Comparison of ENCODE assay signal across 9 mouse cellular contexts in the genomic region with DNA sequence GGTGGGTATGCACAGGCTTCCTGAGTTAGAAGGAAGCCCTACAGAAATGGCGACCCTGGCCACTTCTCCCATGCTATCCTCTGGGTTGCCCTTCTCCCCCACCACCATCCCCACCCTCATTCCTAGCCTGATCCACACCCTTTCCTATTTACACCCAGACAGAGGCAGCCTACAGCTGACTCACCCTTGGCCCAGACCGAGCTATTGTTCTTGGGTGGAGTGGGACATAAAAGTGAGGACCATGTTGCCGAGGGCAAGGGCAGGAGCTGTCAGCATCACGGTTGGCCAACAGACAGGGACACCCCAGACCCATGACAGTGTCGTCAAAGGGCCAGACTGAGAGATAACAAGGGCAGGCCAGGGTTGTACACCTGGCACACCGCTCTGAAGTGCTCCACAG. TPM values are rescaled to one million over a fixed set of nuclear protein-coding genes. Genes with fewer than 3 reads are reported as not detected.
DNase-seq lines count a peak whose midpoint lies in the region; ATAC-seq lines count a peak whose summit lies in the region.
"Had no signal": no experiment of that assay in that cellular context is flagged by ENCODE, and none has a peak within 500 bp of the region (broad histone marks: within the 10 kb centered on the region; RNA-seq: fewer than 3 reads in every experiment).

No protein-coding gene starts in this region.

- peaks cover 62% of the 10 kb centered on the region for H3K36me3 ChIP-seq in neural tube, embryonic 13.5 days
- H3K36me3 ChIP-seq: limb, embryonic 13.5 days had no signal

- H3K27ac ChIP-seq in neural tube, embryonic 13.5 days (replicated peaks), result peak overlapping the region; percentile 93
- H3K27ac ChIP-seq: limb, embryonic 13.5 days had no signal

- no peaks in the 10 kb centered on the region for H3K27me3 ChIP-seq in neural tube, embryonic 13.5 days

- H3K9ac ChIP-seq in neural tube, embryonic 13.5 days, result peak overlapping the region; percentile 49
- H3K9ac ChIP-seq: limb, embryonic 13.5 days had no signal

- H3K4me1 ChIP-seq in neural tube, embryonic 13.5 days (replicated peaks), result peaks cover 56% of the 10 kb centered on the region
- H3K4me1 ChIP-seq: limb, embryonic 13.5 days had no signal

- DNase-seq in gastrocnemius, adult 18-20 months (ENCODE audit: low spot score), result peak; percentile 30
- no peak for DNase-seq in gastrocnemius, postnatal 14 days
- DNase-seq in heart, adult 8-10 months (ENCODE audit: low spot score), result peak; percentile 82
- peak; percentile 56 for DNase-seq in kidney, postnatal 10 days
- DNase-seq in cerebellum, adult 11-12 months, result no peak
- no peak for DNase-seq in layer of hippocampus, adult 8-10 months (ENCODE audit: low spot score in 2 of 2)
- DNase-seq in right cerebral cortex, postnatal 4 days, result no peak

- ATAC-seq in neural tube, embryonic 13.5 days (ENCODE audit: low read depth), result no peak

- no peak overlapping the region for H3K4me3 ChIP-seq in neural tube, embryonic 13.5 days
- H3K4me3 ChIP-seq: limb, embryonic 13.5 days had no signal

- intact Hi-C loops in gastrocnemius, postnatal 14 days (cut with DNase I; ENCODE audit: low total_unique reads), result no loop called here

- H3K9me3 ChIP-seq in neural tube, embryonic 13.5 days, result no peaks in the 10 kb centered on the region
- H3K9me3 ChIP-seq: limb, embryonic 13.5 days had no signal

- 30% methylated on average over 6 of the region's 6 CpGs for WGBS in neural tube, embryonic 13.5 days

- H3K4me2 ChIP-seq in neural tube, embryonic 13.5 days, result no peak overlapping the region
- H3K4me2 ChIP-seq: limb, embryonic 13.5 days had no signal

RNA-seq across cellular contexts. Expression of gene Nova2, which starts 22.5 kb away (rescaled TPM):
- total RNA-seq in gastrocnemius, adult 18-20 months (2021), result 1 to 10 TPM; 1.1 to 1.9 TPM
- total RNA-seq in gastrocnemius, postnatal 14 days (2021), result 1 to 10 TPM; 2.6 to 3.3 TPM
- total RNA-seq in heart, adult 8-10 months (2022), result 1 to 10 TPM; 3.2 to 5.5 (median 5.1) TPM
- 9.7 and 10.7 TPM in 2 replicates for polyA plus RNA-seq in neural tube, embryonic 13.5 days (2015; fragmentation: Nextera tagmentation; extraction: Ambion mirVana)
- 10 to 100 TPM; 71.3 to 76.7 (median 74.6) TPM for total RNA-seq in layer of hippocampus, adult 8-10 months (2022)

RNA-seq across cellular contexts. Expression of gene Ccdc61, which starts 37.9 kb away (rescaled TPM):
- 1 to 10 TPM; 3.6 to 5.6 TPM for total RNA-seq in gastrocnemius, adult 18-20 months (2021)
- 1 to 10 TPM; 5.1 TPM for total RNA-seq in gastrocnemius, postnatal 14 days (2021)
- 10 to 100 TPM in 1 of 4 experiments, 1 to 10 TPM in 3; 7.4 to 10.7 (median 8.9) TPM for total RNA-seq in heart, adult 8-10 months (2022)
- 19.7 and 23.0 TPM in 2 replicates for polyA plus RNA-seq in neural tube, embryonic 13.5 days (2015; fragmentation: Nextera tagmentation; extraction: Ambion mirVana)
- 10 to 100 TPM in 2 of 4 experiments, 1 to 10 TPM in 2; 9.4 to 14.3 (median 11.4) TPM for total RNA-seq in layer of hippocampus, adult 8-10 months (2022)

RNA-seq across cellular contexts. Expression of gene Nanos2, which starts 39.0 kb away (rescaled TPM):
- not detected for total RNA-seq in gastrocnemius, adult 18-20 months (2021)
- not detected for total RNA-seq in gastrocnemius, postnatal 14 days (2021)
- total RNA-seq in heart, adult 8-10 months (2022), result not detected
- 0.56 TPM in 2 replicates for polyA plus RNA-seq in neural tube, embryonic 13.5 days (2015; fragmentation: Nextera tagmentation; extraction: Ambion mirVana)
- 1 to 10 TPM in 1 of 4 experiments, under 1 TPM in 2, not detected in 1; 0.60 to 1.5 (median 0.91) TPM for total RNA-seq in layer of hippocampus, adult 8-10 months (2022)
- polyA plus RNA-seq: limb, embryonic 13.5 days had no signal

RNA-seq across cellular contexts. Expression of gene Mypop, which starts 42.9 kb away (rescaled TPM):
- total RNA-seq in gastrocnemius, adult 18-20 months (2021), result 1 to 10 TPM; 8.7 to 8.9 TPM
- total RNA-seq in gastrocnemius, postnatal 14 days (2021), result 1 to 10 TPM; 2.2 to 3.7 TPM
- 1 to 10 TPM; 3.6 to 4.3 (median 4.3) TPM for total RNA-seq in heart, adult 8-10 months (2022)
- polyA plus RNA-seq in neural tube, embryonic 13.5 days (2015; fragmentation: Nextera tagmentation; extraction: Ambion mirVana), result 5.8 and 7.4 TPM in 2 replicates
- total RNA-seq in layer of hippocampus, adult 8-10 months (2022), result 10 to 100 TPM; 42.4 to 49.6 (median 45.8) TPM

RNA-seq across cellular contexts. Expression of gene Irf2bp1, which starts 55.7 kb away (rescaled TPM):
- 10 to 100 TPM; 18.3 to 18.5 TPM for total RNA-seq in gastrocnemius, adult 18-20 months (2021)
- 10 to 100 TPM; 14.9 to 18.6 TPM for total RNA-seq in gastrocnemius, postnatal 14 days (2021)
- 10 to 100 TPM; 20.6 to 24.3 (median 22.9) TPM for total RNA-seq in heart, adult 8-10 months (2022)
- polyA plus RNA-seq in neural tube, embryonic 13.5 days (2015; fragmentation: Nextera tagmentation; extraction: Ambion mirVana), result 28.4 and 29.9 TPM in 2 replicates
- total RNA-seq in layer of hippocampus, adult 8-10 months (2022), result 10 to 100 TPM; 47.6 to 49.2 (median 47.9) TPM

Comparison
In these comparisons a context has a peak if more than half of its experiments do, and no peak if none do; other contexts are left out.
1. DNase-seq: peak in gastrocnemius, adult 18-20 months (single experiment), heart, adult 8-10 months (single experiment) and kidney, postnatal 10 days (single experiment); none in gastrocnemius, postnatal 14 days (single experiment), cerebellum, adult 11-12 months (single experiment), layer of hippocampus, adult 8-10 months (0 of 2) and right cerebral cortex, postnatal 4 days (single experiment).
2. RNA of gene Nova2, which starts 22.5 kb away (total RNA-seq): 71.3 to 76.7 TPM in layer of hippocampus, adult 8-10 months; 3.2 to 5.5 TPM in heart, adult 8-10 months, 2.6 to 3.3 TPM in gastrocnemius, postnatal 14 days and 1.1 to 1.9 TPM in gastrocnemius, adult 18-20 months; every median in the first group is over 10 times any median in the second.